Mouse (Mus musculus) midbrain, embryonic 11.5 days (tissue): ENCODE measurements around the gene Fkbp5. TPM values are rescaled to one million over a fixed set of nuclear protein-coding genes. Genes with fewer than 3 reads are reported as not detected.

Experiments used
- ATAC-seq: fragments of 200-750 bp; cut with Nextera tagmentation; 2 replicates; pipeline ENCODE4 v1.8.0; 2017; ENCODE audit warnings: moderate TSS enrichment, moderate library complexity; ENCODE audit not compliant: low FRiP score
- DNase-seq: peaks from one replicate; pipeline ENCODE4 v3.0.0; 2015; ENCODE audit warnings: low spot score; ENCODE audit errors: missing footprints
- H3K27ac ChIP-seq: fragments of 300-500 bp; sonication (generic); 2 replicates; pipeline ENCODE4 v1.5.1; 2014; ENCODE audit warnings: low read depth, low read length
- H3K27me3 ChIP-seq: fragments of 300-500 bp; sonication (generic); 2 replicates; pipeline ENCODE4 v1.6.1; 2014; ENCODE audit warnings: mild to moderate bottlenecking, low read length, moderate library complexity, mixed read lengths; ENCODE audit not compliant: control insufficient read depth, insufficient read depth
- H3K36me3 ChIP-seq: fragments of 300-500 bp; sonication (generic); 2 replicates; pipeline ENCODE4 v1.6.1; 2014; ENCODE audit warnings: mild to moderate bottlenecking, low read length, moderate library complexity, mixed read lengths; ENCODE audit not compliant: control insufficient read depth, insufficient read depth
- H3K4me1 ChIP-seq: fragments of 300-500 bp; sonication (generic); 2 replicates; pipeline ENCODE4 v1.6.1; 2014; ENCODE audit warnings: low read length; ENCODE audit not compliant: control insufficient read depth, insufficient read depth
- H3K4me2 ChIP-seq: fragments of 300-500 bp; sonication (generic); 2 replicates; pipeline ENCODE4 v1.6.1; 2014; ENCODE audit warnings: mild to moderate bottlenecking, moderate library complexity
- H3K4me3 ChIP-seq: fragments of 300-500 bp; sonication (generic); 2 replicates; pipeline ENCODE4 v1.5.1; 2014; ENCODE audit warnings: low read depth, low read length
- H3K9ac ChIP-seq: fragments of 300-500 bp; sonication (generic); 2 replicates; pipeline ENCODE4 v1.6.1; 2014; ENCODE audit warnings: low read length
- H3K9me3 ChIP-seq: fragments of 300-500 bp; sonication (generic); 2 replicates; pipeline ENCODE4 v1.6.1; 2016; ENCODE audit warnings: low read length; ENCODE audit not compliant: control insufficient read depth
- WGBS: fragments of 180-500 bp; shearing (Covaris S2); extraction: QIAGEN DNeasy Blood & Tissue Kit; methylation state at CpG from one replicate; pipeline ENCODE4 v1.1.7; 2014; 5-methylcytosine and 5-hydroxymethylcytosine counted together
- polyA plus RNA-seq: library from polyadenylated mRNA; unstranded; fragments of >200 nt; fragmentation: Nextera tagmentation; extraction: Ambion mirVana; gene quantifications from 2 replicates; pipeline ENCODE4 v1.2.1, GENCODE M21; 2014

Fkbp5 gene
- polyA plus RNA-seq, 1 experiment from 2014 or later, result 10.9 TPM

- peaks cover 2% of the 10 kb centered on the region; the same call in 1 of the 2 replicates for H3K27me3 ChIP-seq
- no peaks in the 10 kb centered on the region for H3K4me1 ChIP-seq
- H3K27ac ChIP-seq, result no peak overlapping the region
- ATAC-seq, result no peak
- H3K4me2 ChIP-seq, result no peak overlapping the region
- no peaks in the 10 kb centered on the region for H3K36me3 ChIP-seq
- peak; percentile 84 for DNase-seq
- no peak overlapping the region for H3K4me3 ChIP-seq
- H3K9me3 ChIP-seq, result no peaks in the 10 kb centered on the region
- H3K9ac ChIP-seq, result no peak overlapping the region
- 6% methylated on average over 22 of the region's 25 CpGs for WGBS
These were observed 125.5 kb downstream of the Fkbp5 start for GRCm38 (mm10) chr17:28391568-28392432.

- Histone ChIP-seq H3K27ac (no peak overlapping the region), H3K4me2 (no peak overlapping the region), H3K4me3 (no peak overlapping the region), H3K36me3 (no peaks in the 10 kb centered on the region), H3K27me3 (peaks cover 6% of the 10 kb centered on the region), H3K9ac (no peak overlapping the region), H3K4me1 (no peaks in the 10 kb centered on the region), H3K9me3 (no peaks in the 10 kb centered on the region)
- 81% methylated on average over 3 of the region's 3 CpGs for WGBS
- DNase-seq (no peak), ATAC-seq (no peak)
These were observed 128.8 kb downstream of the Fkbp5 start for GRCm38 (mm10) chr17:28388534-28388933.

- no peak overlapping the region for H3K9ac ChIP-seq
- ATAC-seq, result no peak; the same call in 1 of the 2 replicates
- no peak overlapping the region for H3K27ac ChIP-seq
- 5% methylated on average over 23 of the region's 23 CpGs for WGBS
- H3K4me2 ChIP-seq, result peak overlapping the region; percentile 22; the same call in 1 of the 2 replicates
- H3K36me3 ChIP-seq, result no peaks in the 10 kb centered on the region
- peak; percentile 97 for DNase-seq
- H3K4me3 ChIP-seq, result no peak overlapping the region; the same call in 1 of the 2 replicates
- no peaks in the 10 kb centered on the region for H3K9me3 ChIP-seq
- peaks cover 6% of the 10 kb centered on the region for H3K27me3 ChIP-seq
- H3K4me1 ChIP-seq, result no peaks in the 10 kb centered on the region
These were observed 131.0 kb downstream of the Fkbp5 start for GRCm38 (mm10) chr17:28386150-28386905.

GRCm38 (mm10) chr17:28384298-28384697 lies 133.0 kb downstream of the Fkbp5 start:
- WGBS, result 68% methylated on average over 4 of the region's 4 CpGs
- no peaks in the 10 kb centered on the region for H3K9me3 ChIP-seq
- peaks cover 6% of the 10 kb centered on the region for H3K27me3 ChIP-seq
- H3K4me1 ChIP-seq, result peaks cover 7% of the 10 kb centered on the region
- H3K27ac ChIP-seq, result no peak overlapping the region
- H3K9ac ChIP-seq, result no peak overlapping the region
- no peak overlapping the region for H3K4me3 ChIP-seq
- ATAC-seq (no peak), DNase-seq (no peak)
- no peak overlapping the region for H3K4me2 ChIP-seq
- no peaks in the 10 kb centered on the region for H3K36me3 ChIP-seq

- Histone ChIP-seq H3K4me2 (no peak overlapping the region), H3K9ac (no peak overlapping the region), H3K27ac (no peak overlapping the region), H3K27me3 (peaks cover 5% of the 10 kb centered on the region), H3K36me3 (no peaks in the 10 kb centered on the region), H3K9me3 (no peaks in the 10 kb centered on the region), H3K4me3 (no peak overlapping the region), H3K4me1 (peaks cover 7% of the 10 kb centered on the region)
- WGBS, result 2% methylated on average over 6 of the region's 6 CpGs
- DNase-seq, result no peak
- no peak for ATAC-seq
These were observed 137.1 kb downstream of the Fkbp5 start for GRCm38 (mm10) chr17:28380255-28380654.

- WGBS, result 14% methylated on average over 17 of the region's 17 CpGs
- no peak overlapping the region for H3K4me2 ChIP-seq
- H3K9ac ChIP-seq, result no peak overlapping the region
- no peak overlapping the region for H3K27ac ChIP-seq
- DNase-seq (no peak), ATAC-seq (no peak)
- no peaks in the 10 kb centered on the region for H3K36me3 ChIP-seq
- no peaks in the 10 kb centered on the region for H3K9me3 ChIP-seq
- peaks cover 7% of the 10 kb centered on the region for H3K4me1 ChIP-seq
- no peak overlapping the region for H3K4me3 ChIP-seq
- peaks cover 13% of the 10 kb centered on the region for H3K27me3 ChIP-seq
These were observed 141.7 kb downstream of the Fkbp5 start for GRCm38 (mm10) chr17:28375592-28376061.

GRCm38 (mm10) chr17:28374494-28374893 lies 142.8 kb downstream of the Fkbp5 start:
- H3K9me3 ChIP-seq, result no peaks in the 10 kb centered on the region
- ATAC-seq, result no peak
- H3K36me3 ChIP-seq, result no peaks in the 10 kb centered on the region
- WGBS, result 18% methylated on average over 16 of the region's 16 CpGs
- H3K4me3 ChIP-seq, result no peak overlapping the region
- peaks cover 13% of the 10 kb centered on the region for H3K27me3 ChIP-seq
- no peak for DNase-seq
- H3K9ac ChIP-seq, result no peak overlapping the region
- H3K4me2 ChIP-seq, result no peak overlapping the region
- H3K4me1 ChIP-seq, result no peaks in the 10 kb centered on the region
- no peak overlapping the region for H3K27ac ChIP-seq

- 14% methylated on average over 10 of the region's 10 CpGs for WGBS
- Histone ChIP-seq H3K9ac (no peak overlapping the region), H3K27me3 (peaks cover 13% of the 10 kb centered on the region), H3K4me2 (no peak overlapping the region), H3K27ac (no peak overlapping the region), H3K4me3 (no peak overlapping the region), H3K36me3 (no peaks in the 10 kb centered on the region), H3K4me1 (no peaks in the 10 kb centered on the region), H3K9me3 (no peaks in the 10 kb centered on the region)
- DNase-seq (peak; percentile 92), ATAC-seq (no peak)
These were observed 143.5 kb downstream of the Fkbp5 start for GRCm38 (mm10) chr17:28373821-28374220.

GRCm38 (mm10) chr17:28371941-28372340 lies 145.4 kb downstream of the Fkbp5 start:
- Histone ChIP-seq H3K4me3 (no peak overlapping the region), H3K9me3 (no peaks in the 10 kb centered on the region), H3K36me3 (no peaks in the 10 kb centered on the region), H3K27ac (no peak overlapping the region), H3K4me1 (no peaks in the 10 kb centered on the region), H3K27me3 (peaks cover 13% of the 10 kb centered on the region), H3K4me2 (no peak overlapping the region), H3K9ac (no peak overlapping the region)
- ATAC-seq, result no peak
- no peak for DNase-seq
- WGBS, result 63% methylated on average over 1 of the region's 1 CpGs
